Mouse (Mus musculus): ENCODE measurements at regions not wholly inside any gene's neighbourhood (a gene's known extent, or its start where the extent isn't known, plus 50 kb on each side); places are given as distances from the start of the nearest gene placed in this dataset.

- no peak for TF ChIP-seq CTCF (IDR thresholded peaks at IDR 0.05; ENCODE audit: borderline replicate concordance, insufficient read depth, low read depth, low read length)
- TF ChIP-seq POLR2A (IDR thresholded peaks at IDR 0.05; ENCODE audit: borderline replicate concordance, insufficient read depth, low read length) = no peak
These were observed 688.5 kb downstream of the Pdcd6ip start for GRCm38 (mm10) chr9:113019576-113019975.
